Mouse (Mus musculus) midbrain, embryonic 13.5 days (tissue): ENCODE data around the gene Bcap31. TPM values are rescaled to one million over a fixed set of nuclear protein-coding genes. Genes with fewer than 3 reads are reported as not detected.

Source experiments
- ATAC-seq: fragments of 200-750 bp; cut with Nextera tagmentation; 2 replicates; pipeline ENCODE4 v1.8.0; 2017; ENCODE audit warnings: mild to moderate bottlenecking, moderate TSS enrichment, moderate library complexity
- H3K27ac ChIP-seq: fragments of 300-500 bp; sonication (generic); 2 replicates; pipeline ENCODE4 v1.5.1; 2015; ENCODE audit warnings: inconsistent platforms, mild to moderate bottlenecking, moderate library complexity
- H3K27me3 ChIP-seq: fragments of 300-500 bp; sonication (generic); 2 replicates; pipeline ENCODE4 v1.6.1; 2015; ENCODE audit warnings: mild to moderate bottlenecking, inconsistent platforms
- H3K36me3 ChIP-seq: fragments of 300-500 bp; sonication (generic); 2 replicates; pipeline ENCODE4 v1.6.1; 2015; ENCODE audit warnings: mild to moderate bottlenecking, inconsistent platforms
- H3K4me1 ChIP-seq: fragments of 300-500 bp; sonication (generic); replicated peaks from 2 replicates; pipeline ENCODE4 v1.6.1; 2015; ENCODE audit warnings: inconsistent platforms
- H3K4me2 ChIP-seq: fragments of 300-500 bp; sonication (generic); replicated peaks from 2 replicates; pipeline ENCODE4 v1.6.1; 2015; ENCODE audit warnings: moderate library complexity, mild to moderate bottlenecking, inconsistent platforms
- H3K4me3 ChIP-seq: fragments of 300-500 bp; sonication (generic); replicated peaks from 2 replicates; pipeline ENCODE4 v1.5.1; 2015; ENCODE audit warnings: mild to moderate bottlenecking, inconsistent platforms
- H3K9ac ChIP-seq: fragments of 300-500 bp; sonication (generic); replicated peaks from 2 replicates; pipeline ENCODE4 v1.6.1; 2015; ENCODE audit warnings: mild to moderate bottlenecking, inconsistent platforms
- H3K9me3 ChIP-seq: fragments of 300-500 bp; sonication (generic); 2 replicates; pipeline ENCODE4 v1.6.1; 2016; ENCODE audit warnings: mild to moderate bottlenecking, inconsistent platforms
- WGBS: fragments of 180-500 bp; shearing (Covaris S2); methylation state at CpG from one replicate; pipeline ENCODE4 v1.1.7; 2015; 5-methylcytosine and 5-hydroxymethylcytosine counted together
- polyA plus RNA-seq: library from polyadenylated mRNA; unstranded; fragments of >200 nt; fragmentation: Nextera tagmentation; extraction: Ambion mirVana; gene quantifications from 2 replicates; pipeline ENCODE4 v1.2.1, GENCODE M21; 2015

Gene Bcap31
- polyA plus RNA-seq, 1 experiment from 2014 or later, result 118 TPM

DNA sequence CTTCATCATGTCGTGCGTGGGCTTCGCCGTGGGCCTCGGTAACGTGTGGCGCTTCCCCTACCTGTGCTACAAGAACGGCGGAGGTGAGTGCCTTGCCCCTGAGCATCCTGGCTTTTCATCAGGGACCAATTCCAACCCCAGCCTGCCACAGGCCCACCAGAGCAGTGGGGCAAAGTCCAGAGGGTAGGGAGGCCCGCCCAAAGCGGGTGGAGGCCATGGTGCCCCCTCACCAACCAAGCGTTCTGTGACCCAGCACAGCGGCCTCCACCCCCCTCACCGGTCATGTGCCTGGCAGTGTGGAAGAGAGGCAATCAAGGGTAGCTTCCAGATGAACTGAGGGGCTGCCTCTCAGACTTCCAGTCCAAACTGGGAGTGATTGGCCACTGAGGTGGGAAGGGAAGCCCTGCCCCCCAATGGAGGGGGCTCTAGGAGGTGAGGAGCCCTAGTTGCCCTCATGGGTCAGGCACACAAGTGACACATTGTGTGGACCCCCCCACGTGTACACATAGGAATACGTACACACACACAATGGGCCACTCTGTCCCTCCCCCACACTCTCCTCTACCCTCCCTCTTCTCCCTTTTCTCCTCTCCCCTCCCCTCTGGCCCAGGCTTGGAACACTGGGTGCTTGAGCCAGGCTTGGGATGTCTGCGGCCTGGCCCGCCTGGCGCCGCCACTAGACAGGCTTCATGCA lies 41.9 kb downstream of the Bcap31 start:
- Histone ChIP-seq H3K27ac (peak overlapping the region; percentile 51; the same call in 1 of the 2 replicates), H3K4me1 (peaks cover 18% of the 10 kb centered on the region), H3K9ac (peak overlapping the region; percentile 80), H3K36me3 (peaks cover 23% of the 10 kb centered on the region), H3K4me3 (peak overlapping the region; percentile 59), H3K27me3 (no peaks in the 10 kb centered on the region), H3K9me3 (no peaks in the 10 kb centered on the region), H3K4me2 (peak overlapping the region; percentile 74)
- 34% methylated on average over 20 of the region's 20 CpGs for WGBS
- ATAC-seq, result peak; percentile 48

GRCm38 (mm10) chrX:73673619-73673967 lies 42.4 kb downstream of the Bcap31 start:
- Histone ChIP-seq H3K27ac (0 out of 2 replicates have a peak overlapping the region, but pooled peaks have one; percentile 47), H3K4me1 (peaks cover 18% of the 10 kb centered on the region), H3K36me3 (peaks cover 18% of the 10 kb centered on the region), H3K27me3 (no peaks in the 10 kb centered on the region), H3K9me3 (no peaks in the 10 kb centered on the region), H3K4me2 (peak overlapping the region; percentile 74), H3K9ac (peak overlapping the region; percentile 80), H3K4me3 (peak overlapping the region; percentile 59)
- peak; percentile 19; the same call in 1 of the 2 replicates for ATAC-seq
- 35% methylated on average over 38 of the region's 42 CpGs for WGBS

- H3K4me1 ChIP-seq, result peaks cover 18% of the 10 kb centered on the region
- peak within 1 kb of the TSS; percentile 80 for H3K9ac ChIP-seq
- peak within 1 kb of the TSS; percentile 74 for H3K4me2 ChIP-seq
- H3K27me3 ChIP-seq, result no peaks in the 10 kb centered on the region
- peak within 1 kb of the TSS; percentile 47; the same call in 1 of the 2 replicates for H3K27ac ChIP-seq
- peaks cover 14% of the 10 kb centered on the region for H3K36me3 ChIP-seq
- 31% methylated on average over 37 of the region's 72 CpGs for WGBS
- ATAC-seq, result peak; percentile 70
- peak within 1 kb of the TSS; percentile 59 for H3K4me3 ChIP-seq
- H3K9me3 ChIP-seq, result no peaks in the 10 kb centered on the region
Observed at GRCm38 (mm10) chrX:73672879-73673618, 42.9 kb downstream of the Bcap31 start, which contains the start of gene Slc6a8. Slc6a8 (plus strand) TSS chrX:73673150.

DNA sequence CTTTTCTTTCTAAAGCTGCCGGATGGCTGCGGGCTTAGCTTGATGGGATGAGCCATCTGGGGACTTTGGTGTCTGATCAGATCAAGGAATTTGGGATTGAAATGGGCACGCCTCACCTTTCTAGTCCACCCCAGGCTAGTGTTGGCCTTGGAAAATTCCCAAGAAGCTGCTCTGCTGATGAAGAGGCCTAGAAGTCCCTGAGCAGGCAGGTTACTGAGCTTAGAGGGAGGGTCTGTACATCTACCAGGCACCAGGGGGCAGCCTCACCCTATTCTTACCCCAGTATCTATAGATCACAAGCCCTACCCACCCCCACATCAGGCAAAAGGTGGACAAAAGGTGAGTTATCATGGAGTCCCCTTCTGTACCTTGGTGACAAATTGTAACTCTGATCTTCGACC lies 43.9 kb downstream of the Bcap31 start:
- Histone ChIP-seq H3K4me2 (no peak overlapping the region), H3K27ac (no peak overlapping the region), H3K4me1 (peaks cover 18% of the 10 kb centered on the region), H3K36me3 (peaks cover 5% of the 10 kb centered on the region), H3K27me3 (no peaks in the 10 kb centered on the region), H3K9me3 (no peaks in the 10 kb centered on the region), H3K9ac (no peak overlapping the region), H3K4me3 (no peak overlapping the region)
- peak; percentile 67 for ATAC-seq
- 60% methylated on average over 4 of the region's 4 CpGs for WGBS

GRCm38 (mm10) chrX:73663143-73663542 lies 52.8 kb downstream of the Bcap31 start:
- no peaks in the 10 kb centered on the region for H3K27me3 ChIP-seq
- H3K9ac ChIP-seq, result no peak overlapping the region
- H3K9me3 ChIP-seq, result no peaks in the 10 kb centered on the region
- no peaks in the 10 kb centered on the region for H3K36me3 ChIP-seq
- H3K4me2 ChIP-seq, result no peak overlapping the region
- ATAC-seq, result no peak
- no peak overlapping the region for H3K27ac ChIP-seq
- H3K4me3 ChIP-seq, result no peak overlapping the region
- H3K4me1 ChIP-seq, result peaks cover 9% of the 10 kb centered on the region

GRCm38 (mm10) chrX:73660284-73660665 lies 55.7 kb downstream of the Bcap31 start:
- peak overlapping the region; percentile 66 for H3K9ac ChIP-seq
- WGBS, result 48% methylated on average over 3 of the region's 3 CpGs
- peak overlapping the region; percentile 70; the same call in 1 of the 2 replicates for H3K27ac ChIP-seq
- no peaks in the 10 kb centered on the region for H3K27me3 ChIP-seq
- H3K4me2 ChIP-seq, result peak overlapping the region; percentile 66
- no peak; the same call in 1 of the 2 replicates for ATAC-seq
- peaks cover 11% of the 10 kb centered on the region for H3K4me1 ChIP-seq
- H3K36me3 ChIP-seq, result no peaks in the 10 kb centered on the region
- no peaks in the 10 kb centered on the region for H3K9me3 ChIP-seq
- H3K4me3 ChIP-seq, result peak overlapping the region; percentile 50

- Histone ChIP-seq H3K4me2 (peak within 1 kb of the TSS; percentile 66), H3K4me3 (peak within 1 kb of the TSS; percentile 50), H3K27ac (peak within 1 kb of the TSS; percentile 70)
Observed at GRCm38 (mm10) chrX:73659575-73660283, 56.2 kb downstream of the Bcap31 start, which contains the start of gene Pnck. Pnck (minus strand) TSS chrX:73660117.

GRCm38 (mm10) chrX:73658936-73659574 lies 56.9 kb downstream of the Bcap31 start:
- peak; percentile 46 for ATAC-seq
- H3K4me3 ChIP-seq, result peak overlapping the region; percentile 50
- H3K27me3 ChIP-seq, result no peaks in the 10 kb centered on the region
- H3K4me1 ChIP-seq, result peaks cover 11% of the 10 kb centered on the region
- H3K4me2 ChIP-seq, result peak overlapping the region; percentile 66
- no peaks in the 10 kb centered on the region for H3K36me3 ChIP-seq
- peak overlapping the region; percentile 66 for H3K9ac ChIP-seq
- H3K27ac ChIP-seq, result peak overlapping the region; percentile 70
- no peaks in the 10 kb centered on the region for H3K9me3 ChIP-seq
- WGBS, result 59% methylated on average over 13 of the region's 13 CpGs

More at GRCm38 (mm10) chrX:73659575-73660283, 56.2 kb downstream of the Bcap31 start, which contains the start of gene Pnck:
- H3K9ac ChIP-seq, result peak within 1 kb of the TSS; percentile 66
- WGBS, result 19% methylated on average over 53 of the region's 57 CpGs
- peak; percentile 80 for ATAC-seq
- H3K36me3 ChIP-seq, result no peaks in the 10 kb centered on the region
- peaks cover 11% of the 10 kb centered on the region for H3K4me1 ChIP-seq
- no peaks in the 10 kb centered on the region for H3K9me3 ChIP-seq
- H3K27me3 ChIP-seq, result no peaks in the 10 kb centered on the region

GRCm38 (mm10) chrX:73658391-73658790 lies 57.6 kb downstream of the Bcap31 start:
- 55% methylated on average over 7 of the region's 7 CpGs for WGBS
- no peaks in the 10 kb centered on the region for H3K36me3 ChIP-seq
- peaks cover 11% of the 10 kb centered on the region for H3K4me1 ChIP-seq
- no peaks in the 10 kb centered on the region for H3K9me3 ChIP-seq
- H3K9ac ChIP-seq, result no peak overlapping the region
- peak overlapping the region; percentile 66 for H3K4me2 ChIP-seq
- H3K27me3 ChIP-seq, result no peaks in the 10 kb centered on the region
- ATAC-seq, result no peak
- peak overlapping the region; percentile 50 for H3K4me3 ChIP-seq
- no peak overlapping the region for H3K27ac ChIP-seq

GRCm38 (mm10) chrX:73655529-73655928 lies 60.4 kb downstream of the Bcap31 start:
- Histone ChIP-seq H3K27ac (no peak overlapping the region), H3K9me3 (no peaks in the 10 kb centered on the region), H3K4me2 (no peak overlapping the region), H3K4me1 (peaks cover 11% of the 10 kb centered on the region), H3K4me3 (no peak overlapping the region), H3K27me3 (no peaks in the 10 kb centered on the region), H3K9ac (no peak overlapping the region), H3K36me3 (no peaks in the 10 kb centered on the region)
- 79% methylated on average over 3 of the region's 3 CpGs for WGBS
- ATAC-seq, result no peak

DNA sequence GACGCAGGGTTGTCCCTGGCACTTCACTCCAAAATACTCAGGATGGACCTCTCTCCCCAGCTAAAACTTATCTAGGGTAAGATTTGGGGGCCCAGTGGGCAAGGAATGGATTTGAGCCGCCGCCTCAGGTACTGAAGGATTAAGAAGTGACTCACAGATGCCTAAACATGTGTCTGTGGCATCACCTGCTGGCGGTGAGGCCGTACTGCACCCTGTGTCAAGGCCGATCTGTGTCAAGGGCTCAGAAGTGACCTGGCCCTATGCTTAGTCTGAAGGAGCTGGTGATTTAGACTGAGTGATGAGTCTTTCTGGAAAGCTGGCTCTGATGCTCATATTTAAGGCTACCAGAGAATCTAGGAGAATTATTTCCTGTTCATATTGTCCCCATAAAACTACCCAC lies 61.8 kb downstream of the Bcap31 start:
- Histone ChIP-seq H3K9me3 (no peaks in the 10 kb centered on the region), H3K27me3 (no peaks in the 10 kb centered on the region), H3K4me2 (no peak overlapping the region), H3K36me3 (no peaks in the 10 kb centered on the region), H3K4me3 (no peak overlapping the region), H3K27ac (no peak overlapping the region), H3K4me1 (peaks cover 11% of the 10 kb centered on the region), H3K9ac (no peak overlapping the region)
- ATAC-seq, result peak; percentile 43; the same call in 1 of the 2 replicates
- 13% methylated on average over 6 of the region's 6 CpGs for WGBS
